Mouse (Mus musculus) limb, embryonic 12.5 days (tissue): ENCODE data around the gene Hnrnpr. TPM values are rescaled to one million over a fixed set of nuclear protein-coding genes. Genes with fewer than 3 reads are reported as not detected.

Source experiments
- ATAC-seq: fragments of 200-750 bp; cut with Nextera tagmentation; 2 replicates; pipeline ENCODE4 v1.8.0; 2017; ENCODE audit warnings: low read depth, moderate TSS enrichment; ENCODE audit not compliant: insufficient number of reproducible peaks, insufficient read depth, low FRiP score, low TSS enrichment
- H3K27ac ChIP-seq: fragments of 300-500 bp; sonication (generic); 2 replicates; pipeline ENCODE4 v1.5.1; 2016; ENCODE audit warnings: mild to moderate bottlenecking, moderate library complexity
- H3K27me3 ChIP-seq: fragments of 300-500 bp; sonication (generic); 2 replicates; pipeline ENCODE4 v1.6.1; 2016; ENCODE audit warnings: mild to moderate bottlenecking, moderate library complexity
- H3K36me3 ChIP-seq: fragments of 300-500 bp; sonication (generic); 2 replicates; pipeline ENCODE4 v1.6.1; 2016; ENCODE audit warnings: mild to moderate bottlenecking, moderate library complexity
- H3K4me1 ChIP-seq: fragments of 300-500 bp; sonication (generic); replicated peaks from 2 replicates; pipeline ENCODE4 v1.6.1; 2016
- H3K4me2 ChIP-seq: fragments of 300-500 bp; sonication (generic); 2 replicates; pipeline ENCODE4 v1.6.1; 2016; ENCODE audit warnings: mild to moderate bottlenecking, moderate library complexity
- H3K4me3 ChIP-seq: fragments of 300-500 bp; sonication (generic); replicated peaks from 2 replicates; pipeline ENCODE4 v1.5.1; 2016; ENCODE audit warnings: mild to moderate bottlenecking
- H3K9ac ChIP-seq: fragments of 300-500 bp; sonication (generic); replicated peaks from 2 replicates; pipeline ENCODE4 v1.6.1; 2016; ENCODE audit warnings: mild to moderate bottlenecking, moderate library complexity
- H3K9me3 ChIP-seq: fragments of 300-500 bp; sonication (generic); 2 replicates; pipeline ENCODE4 v1.6.1; 2016; ENCODE audit warnings: mild to moderate bottlenecking, moderate library complexity
- WGBS: fragments of 180-500 bp; shearing (Covaris S2); methylation state at CpG from one replicate; pipeline ENCODE4 v1.1.7; 2016; 5-methylcytosine and 5-hydroxymethylcytosine counted together
- polyA plus RNA-seq: library from polyadenylated mRNA; unstranded; fragments of >200 nt; fragmentation: Nextera tagmentation; extraction: Ambion mirVana; gene quantifications from 2 replicates; pipeline ENCODE4 v1.2.1, GENCODE M21; 2016

The Hnrnpr gene
- polyA plus RNA-seq, 1 experiment from 2014 or later, result 252 TPM

DNA sequence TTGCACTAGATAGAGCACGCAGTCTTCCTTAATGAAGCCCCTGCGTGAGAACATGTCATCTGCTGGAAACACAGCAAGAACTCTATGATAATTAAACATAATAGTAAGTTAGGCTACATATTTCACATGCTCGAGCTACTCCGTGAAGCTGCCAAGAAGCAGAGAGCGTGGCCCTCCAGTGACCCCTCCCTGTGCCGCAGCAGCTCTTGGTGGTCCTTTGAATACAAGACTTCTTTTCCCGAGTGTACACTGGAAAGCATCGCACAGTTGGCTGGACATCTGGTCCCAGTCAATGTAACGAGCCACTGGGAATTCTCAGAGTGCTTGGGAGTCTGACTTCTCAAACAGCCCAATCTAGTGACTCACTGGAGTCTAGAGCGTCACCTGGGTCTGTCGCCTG lies 97.1 kb downstream of the Hnrnpr start:
- 59% methylated on average over 11 of the region's 11 CpGs for WGBS
- ATAC-seq, result no peak
- Histone ChIP-seq H3K27ac (no peak overlapping the region), H3K9me3 (no peaks in the 10 kb centered on the region), H3K27me3 (no peaks in the 10 kb centered on the region), H3K36me3 (no peaks in the 10 kb centered on the region), H3K4me1 (no peaks in the 10 kb centered on the region; the same call in 1 of the 2 replicates), H3K4me3 (no peak overlapping the region), H3K4me2 (no peak overlapping the region), H3K9ac (no peak overlapping the region)

Other genes with a start within 250 kb of the Hnrnpr start
- gene Id3, start 167.4 kb upstream of the Hnrnpr start, polyA plus RNA-seq, result 652 and 658 TPM in 2 replicates
- 10.6 and 10.8 TPM in 2 replicates for gene E2f2, start 138.5 kb upstream of the Hnrnpr start, polyA plus RNA-seq
- 9.9 and 11.3 TPM in 2 replicates for gene Asap3, start 104.6 kb upstream of the Hnrnpr start, polyA plus RNA-seq
- 5.0 and 5.2 TPM in 2 replicates for gene Tcea3, start 63.2 kb upstream of the Hnrnpr start, polyA plus RNA-seq
- gene Zfp46, start 26.3 kb upstream of the Hnrnpr start, polyA plus RNA-seq, result 25.4 and 25.6 TPM in 2 replicates
- 0.11 and 0.17 TPM in 2 replicates for gene Htr1d, start 112.6 kb downstream of the Hnrnpr start, polyA plus RNA-seq
- 0.19 TPM in 1 of 2 replicates, not detected in the other for gene 6030445D17Rik, start 151.3 kb downstream of the Hnrnpr start, polyA plus RNA-seq
- gene Luzp1, start 158.8 kb downstream of the Hnrnpr start, polyA plus RNA-seq, result 131 and 144 TPM in 2 replicates